Mouse (Mus musculus): Measurements from ENCODE around the gene Bbs5.
"Not testable (repeated sequence)": the region's sequence is repeated elsewhere in the genome, so short reads cannot be mapped to it uniquely, and the experiment has no call there.

The Bbs5 gene

DNA sequence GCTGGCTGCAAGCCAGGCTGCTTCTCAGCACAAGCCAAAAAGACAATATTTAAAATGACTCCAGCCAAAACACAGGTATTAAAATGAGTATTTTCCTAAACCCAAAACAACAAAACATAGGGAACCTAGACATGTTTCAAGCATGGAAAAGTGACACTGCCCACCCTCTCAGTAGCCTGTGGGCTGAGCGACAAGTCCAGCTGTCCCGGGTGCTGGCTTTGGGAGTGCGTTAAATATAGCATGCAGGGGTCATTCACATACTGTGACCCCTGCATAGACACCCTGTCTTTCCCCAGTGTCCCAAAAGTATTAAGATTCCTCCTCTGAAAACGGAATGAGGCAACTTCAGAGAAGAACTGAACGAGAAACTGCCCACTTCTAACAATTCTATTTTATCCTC is 26.8 kb downstream of the Bbs5 start:
- peak in 1 of 2 experiments; percentile 38 for DNase-seq

DNA sequence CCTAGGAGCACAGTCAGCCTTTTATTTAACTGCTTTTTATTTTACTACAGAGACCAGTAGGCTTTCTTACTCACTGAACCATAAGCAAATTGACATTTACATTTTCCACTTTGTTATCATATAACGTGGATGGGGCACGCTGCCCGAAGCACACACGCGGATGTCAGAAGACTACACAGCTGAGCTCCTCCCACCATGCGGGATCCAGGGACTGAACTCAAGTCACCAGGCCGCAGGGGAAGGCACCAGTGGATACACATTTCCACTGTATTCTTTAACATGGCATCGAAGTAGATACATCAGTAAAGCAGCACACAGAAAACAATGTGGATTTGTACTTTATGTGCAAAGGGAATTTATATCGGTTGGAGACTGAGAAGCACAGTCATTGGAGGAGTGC is 28.3 kb downstream of the Bbs5 start:
- no peak for DNase-seq

DNA sequence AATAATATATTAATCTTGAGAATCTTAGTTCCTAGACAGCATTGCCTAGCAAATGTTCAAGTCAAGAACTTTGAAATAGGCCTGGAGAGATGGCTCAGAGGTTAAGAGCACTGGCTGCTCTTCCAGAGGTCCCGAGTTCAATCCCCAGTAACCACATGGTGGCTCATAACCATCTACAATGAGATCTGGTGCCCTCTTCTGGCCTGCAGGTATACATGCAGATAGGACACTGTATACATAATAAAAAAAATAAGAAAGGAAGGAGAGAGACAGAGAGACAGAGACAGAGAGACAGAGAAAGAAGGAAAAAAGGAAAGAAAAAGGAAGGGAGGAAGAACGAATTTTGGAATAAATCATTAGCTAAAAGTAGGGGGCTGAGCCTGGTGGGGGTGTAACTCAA is 29.7 kb downstream of the Bbs5 start:
- no peak for DNase-seq

DNA sequence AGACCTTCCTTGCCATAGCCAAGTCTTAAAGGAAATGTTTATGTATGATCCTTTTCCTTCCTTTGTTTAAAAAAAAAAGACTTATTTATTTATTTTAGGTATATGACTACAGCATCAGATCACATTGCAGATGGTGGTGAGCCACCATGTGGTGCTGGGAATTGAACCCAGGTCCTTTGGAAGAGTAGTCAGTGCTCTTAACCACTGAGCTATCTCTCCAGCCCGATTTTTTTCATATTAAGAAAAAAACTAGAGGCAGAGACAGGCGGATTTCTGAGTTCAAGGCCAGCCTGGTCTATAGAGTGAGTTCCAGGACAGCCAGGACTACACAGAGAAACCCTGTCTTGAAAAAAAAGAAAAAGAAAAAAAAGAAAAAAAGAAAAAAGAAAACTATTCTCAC is 30.2 kb downstream of the Bbs5 start:
- DNase-seq, result not testable (repeated sequence)

DNA sequence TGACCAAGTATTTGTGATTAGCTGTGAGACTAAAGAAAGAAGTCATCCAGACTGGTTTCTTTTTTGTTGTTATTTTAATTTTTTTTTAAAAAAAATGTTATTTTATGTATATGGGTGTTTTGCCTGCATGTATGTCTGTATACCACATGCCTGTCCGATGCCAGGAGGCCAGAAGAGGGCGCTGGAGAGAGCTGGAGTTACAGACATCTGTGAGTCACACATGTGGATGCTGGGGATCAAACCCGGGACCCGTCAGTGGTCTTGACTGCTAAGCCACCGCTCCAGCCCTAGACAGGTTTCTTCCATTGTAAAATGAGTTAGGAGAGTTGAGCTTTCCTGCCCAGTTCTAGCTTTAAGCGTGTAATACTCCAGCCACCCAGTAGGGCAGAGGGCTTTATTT is 33.0 kb downstream of the Bbs5 start:
- DNase-seq, result peak in 1 of 2 experiments; percentile 10

DNA sequence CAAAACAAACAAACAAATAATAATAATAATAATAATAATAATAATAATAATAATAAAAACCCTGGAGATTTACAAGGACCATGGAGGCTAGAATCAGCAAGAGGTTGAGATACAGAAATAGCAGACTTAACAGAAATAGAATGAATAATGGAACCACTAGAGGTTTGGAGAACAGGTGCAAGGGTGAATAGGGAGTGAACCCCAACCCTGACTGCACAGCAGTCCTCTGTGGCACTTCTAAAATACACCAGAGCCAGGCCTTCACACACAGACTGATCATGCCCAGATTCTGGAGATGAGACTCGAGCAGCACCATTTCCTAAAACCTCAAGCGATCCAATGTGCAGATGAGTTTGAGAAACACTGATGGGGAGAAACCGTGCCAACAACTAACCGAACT is 35.0 kb downstream of the Bbs5 start:
- DNase-seq, result no peak

DNA sequence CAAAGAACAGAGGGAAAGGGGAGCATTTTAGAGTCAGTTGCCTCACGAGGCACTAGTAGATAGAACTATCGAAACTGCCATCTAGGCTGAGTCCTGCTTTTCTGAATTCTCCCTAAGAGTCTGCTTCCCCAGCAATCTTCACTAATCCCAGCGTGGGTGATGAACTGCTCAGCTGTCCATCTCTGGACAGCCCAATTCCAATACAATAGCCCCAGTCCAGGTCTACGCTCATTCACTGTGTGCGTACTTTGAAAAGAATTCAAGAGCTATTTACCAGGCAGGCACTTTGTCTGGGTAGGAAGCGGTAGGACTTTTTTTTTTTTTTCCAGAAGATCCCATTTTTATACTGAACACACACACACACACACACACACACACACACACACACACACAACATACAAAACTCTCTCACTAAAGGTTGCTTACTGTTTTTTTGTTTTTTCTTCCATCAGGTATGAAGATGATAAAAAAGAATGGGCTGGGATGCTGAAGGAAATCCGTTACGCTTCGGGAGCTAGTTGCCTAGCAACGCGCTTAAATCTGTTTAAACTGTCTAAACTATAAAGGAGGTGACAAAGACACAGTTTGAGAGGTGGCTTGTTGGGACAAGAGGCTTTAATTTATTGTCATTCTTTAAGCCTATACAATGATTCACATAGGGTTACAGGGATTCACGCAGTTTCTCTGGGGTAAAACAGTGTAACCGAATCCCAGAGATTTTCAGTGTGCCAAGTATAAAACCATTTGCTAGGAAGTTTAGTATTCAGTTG is 36.2 kb downstream of the Bbs5 start:
- DNase-seq, result no peak

DNA sequence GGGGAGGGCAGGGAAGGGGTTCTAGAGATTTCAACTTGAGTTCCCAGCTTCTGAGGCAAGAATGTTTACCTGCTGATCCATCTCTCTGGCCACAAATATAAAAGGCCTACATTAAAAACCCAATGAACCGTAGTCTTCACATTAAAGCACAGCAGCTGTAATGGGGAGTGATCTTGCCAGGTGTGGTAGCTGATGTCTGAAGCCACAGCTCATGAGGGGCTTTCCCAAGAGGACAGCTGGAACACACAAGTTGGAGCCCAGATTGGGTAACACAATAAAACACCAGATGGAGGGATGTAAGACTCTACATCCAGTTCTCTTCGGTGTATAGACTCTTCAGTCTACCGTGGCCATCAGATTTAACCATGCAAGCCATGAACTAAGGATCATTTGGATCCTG is 37.5 kb downstream of the Bbs5 start:
- no peak for DNase-seq

DNA sequence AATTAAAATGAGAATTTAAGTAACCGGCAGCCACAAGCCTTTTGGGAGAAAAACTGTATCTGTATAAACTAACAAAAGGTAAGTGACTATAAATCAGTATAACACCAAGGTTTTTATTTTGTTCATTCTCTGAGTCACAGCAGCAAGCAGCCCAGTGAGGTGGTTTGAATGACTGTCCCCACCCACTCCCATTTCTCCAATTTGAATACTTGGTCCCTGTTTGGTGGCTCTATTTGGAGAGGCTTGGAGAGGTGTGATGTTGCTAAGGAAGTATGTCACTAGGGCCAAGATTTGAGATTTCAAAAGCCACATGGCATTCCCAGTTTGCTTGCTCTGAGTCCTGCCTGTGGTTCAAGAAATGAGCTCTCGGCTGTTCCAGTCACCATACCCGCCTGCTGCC is 43.2 kb downstream of the Bbs5 start:
- no peak for DNase-seq

DNA sequence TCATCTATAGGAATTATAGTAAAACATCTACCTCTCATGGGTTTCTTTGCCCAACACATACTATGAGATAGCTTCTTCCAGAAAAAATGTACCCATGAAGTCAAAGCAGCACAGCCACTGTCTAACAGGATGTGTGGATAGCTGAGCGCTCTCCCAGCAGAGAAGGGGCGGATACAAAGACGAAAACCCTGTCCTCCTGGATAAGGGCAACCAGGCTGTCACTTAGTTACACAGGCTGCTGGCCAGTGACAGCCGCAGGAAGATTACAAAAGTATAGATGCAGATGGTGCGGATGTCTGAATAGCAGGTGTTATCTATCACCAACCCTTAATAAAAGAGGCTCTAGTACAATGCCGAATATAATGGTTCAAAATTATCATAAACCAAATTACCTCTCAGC is 43.9 kb downstream of the Bbs5 start:
- no peak for DNase-seq

DNA sequence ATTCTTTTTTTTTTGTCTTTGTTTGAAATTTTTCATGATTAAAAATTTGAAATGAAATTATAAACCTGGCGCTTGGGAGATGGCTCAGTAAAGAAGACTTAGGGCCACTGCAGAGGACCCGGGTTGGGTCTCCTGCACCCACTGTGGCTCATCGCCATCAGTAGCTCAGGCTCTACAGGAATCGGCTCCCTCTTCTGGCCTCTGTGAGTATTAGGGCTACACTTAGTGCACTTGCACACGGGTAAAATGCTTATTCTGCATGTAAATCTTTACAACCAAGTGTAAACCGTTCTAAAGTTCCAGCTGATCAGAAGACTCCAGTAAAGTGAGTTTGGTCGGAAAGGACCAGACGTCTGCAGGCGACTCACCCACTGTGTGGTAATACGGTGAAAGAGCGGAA is 46.5 kb downstream of the Bbs5 start:
- DNase-seq, result no peak

DNA sequence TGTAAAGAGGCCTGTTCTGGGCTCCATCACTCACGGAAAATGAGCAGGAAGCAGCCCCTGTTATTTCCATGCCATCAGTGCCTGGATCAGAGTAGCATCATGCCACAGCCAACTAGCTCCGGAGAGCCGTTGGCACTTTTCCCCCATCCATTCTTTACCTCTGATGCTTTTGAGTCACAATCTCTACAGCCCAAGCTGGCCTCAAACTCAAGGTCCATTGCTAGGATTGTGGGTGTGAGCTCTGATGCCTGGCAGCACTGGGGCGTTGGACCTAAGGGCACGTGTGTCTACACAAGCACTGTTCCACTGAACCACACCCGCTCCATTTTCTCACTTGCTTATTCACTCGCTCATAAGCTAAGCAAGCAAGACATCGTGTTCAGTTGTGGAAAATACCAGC is 53.5 kb downstream of the Bbs5 start:
- no peak for DNase-seq

DNA sequence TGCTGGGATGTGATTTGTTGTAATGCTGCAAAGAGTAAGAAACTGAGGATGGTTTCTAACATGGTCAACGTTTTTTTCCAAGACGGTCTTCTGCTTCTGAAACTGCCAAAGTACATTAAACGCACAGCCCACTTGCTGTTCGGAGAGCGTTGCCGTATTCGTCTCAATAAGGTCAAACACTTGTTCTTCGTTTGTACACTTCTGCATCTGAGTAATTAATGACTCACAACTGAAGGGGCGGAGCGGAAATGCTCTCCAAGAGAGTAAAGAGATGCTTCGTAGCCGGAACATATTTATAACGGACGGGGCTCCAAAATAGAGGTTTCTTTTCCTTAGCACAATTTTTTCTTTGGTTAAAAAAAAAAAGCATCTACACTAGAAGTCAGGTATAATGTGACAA is 65.2 kb downstream of the Bbs5 start:
- no peak for DNase-seq

DNA sequence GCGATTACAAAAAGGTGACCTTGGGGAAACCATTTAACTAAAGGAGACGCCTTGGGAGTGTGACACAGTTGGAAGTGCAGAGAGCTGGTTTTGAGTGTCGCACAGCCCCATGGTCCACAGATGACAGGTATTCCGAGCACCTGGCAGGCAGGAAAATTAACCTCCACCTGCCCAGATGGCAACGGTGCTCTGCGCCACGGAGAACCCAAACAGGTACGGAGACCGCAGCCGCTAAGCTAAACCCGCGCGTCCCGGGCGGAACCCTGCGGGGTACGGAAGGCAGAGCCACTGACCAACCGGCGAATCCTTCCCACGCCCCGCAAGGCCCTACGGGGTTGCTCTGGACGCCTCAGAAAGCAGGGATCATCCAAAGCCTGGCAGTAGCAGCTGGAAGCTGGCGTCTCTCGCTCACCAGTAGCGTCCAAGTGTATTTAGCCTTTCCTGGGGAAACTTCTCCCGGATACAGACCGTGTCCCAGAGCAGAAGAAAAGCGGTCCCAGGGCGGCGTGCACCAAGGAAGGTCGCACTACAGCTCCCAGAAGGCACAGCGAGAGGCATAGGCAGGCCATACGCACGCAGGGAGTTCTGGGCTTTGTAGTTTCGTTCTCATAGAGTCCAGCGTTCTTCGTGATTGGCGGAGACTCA is 66.1 kb downstream of the Bbs5 start, which contains the start of gene Fastkd1:
Gene Fastkd1 (minus strand): TSS at position 536 of the 645 bp plus-strand sequence.
- DNase-seq, result peak; percentile 87 to 89

DNA sequence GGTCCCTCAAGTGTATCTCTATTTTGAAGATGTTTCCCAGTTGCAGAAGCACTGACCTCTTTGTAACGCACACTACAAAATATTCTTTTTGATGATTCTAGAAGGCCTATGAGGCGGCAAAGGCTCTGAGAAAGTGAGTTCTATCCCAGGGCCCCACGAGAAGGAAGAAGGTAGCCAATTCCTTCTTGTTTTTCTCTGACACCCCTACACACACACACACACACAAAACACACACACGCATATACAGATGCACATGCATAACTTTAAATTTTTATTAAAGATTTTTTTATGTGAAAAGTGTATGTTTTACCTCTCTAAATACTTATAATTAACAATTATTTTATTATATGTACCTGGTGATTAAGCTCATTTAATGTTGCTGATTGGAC is 66.6 kb downstream of the Bbs5 start:
- no peak for DNase-seq

DNA sequence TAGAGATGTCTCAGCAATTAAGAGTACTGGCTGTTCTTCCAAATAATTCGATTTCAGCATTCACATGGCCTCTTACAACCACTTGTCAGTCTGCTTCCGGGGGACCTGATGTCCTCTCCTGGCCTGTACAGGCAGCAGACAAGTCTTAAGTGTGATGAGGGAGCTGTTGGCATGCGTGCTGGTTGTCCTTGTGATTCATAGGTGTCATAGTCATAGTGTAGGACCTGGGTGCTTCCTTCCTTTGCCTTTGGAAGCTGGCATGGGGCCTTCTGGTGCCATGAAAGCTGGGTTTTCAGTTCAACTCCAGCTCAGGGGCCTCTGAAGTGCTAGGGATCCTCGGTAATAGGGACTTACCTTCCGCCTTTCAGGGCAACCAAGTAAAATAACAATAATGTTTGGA is 67.2 kb downstream of the Bbs5 start:
- DNase-seq, result peak in 1 of 2 experiments; percentile 14

DNA sequence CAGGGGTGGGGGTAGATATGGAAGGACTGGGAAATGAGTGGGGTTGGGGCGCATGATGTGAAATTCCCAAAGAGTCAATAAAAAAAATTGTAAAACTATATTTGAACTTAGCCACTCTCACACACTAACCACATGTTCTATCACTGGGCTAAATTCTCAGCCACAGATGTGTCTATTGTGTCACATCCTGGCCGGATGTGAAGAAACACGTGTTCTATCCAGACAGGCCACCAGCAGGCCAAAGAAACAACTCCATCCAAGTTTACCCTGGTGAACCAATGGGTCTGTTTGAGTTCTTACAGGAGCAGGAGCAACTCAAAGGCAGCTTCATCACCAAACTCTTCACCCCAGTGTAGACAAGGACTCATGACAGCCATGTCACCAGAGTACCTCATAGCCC is 69.5 kb downstream of the Bbs5 start:
- no peak for DNase-seq

Data from cerebellum, postnatal 25 days (tissue).